Mouse (Mus musculus) forebrain, embryonic 11.5 days (tissue): ENCODE data around the gene Olfr194. TPM values are rescaled to one million over a fixed set of nuclear protein-coding genes. Genes with fewer than 3 reads are reported as not detected.
"Not testable (repeated sequence)": the region's sequence is repeated elsewhere in the genome, so short reads cannot be mapped to it uniquely, and the experiment has no call there.

Source experiments
- ATAC-seq: fragments of 200-750 bp; cut with Nextera tagmentation; replicated peaks from 2 replicates; pipeline ENCODE4 v1.8.0; 2017; ENCODE audit warnings: moderate TSS enrichment; ENCODE audit not compliant: low FRiP score
- DNase-seq: peaks from one replicate; pipeline ENCODE4 v3.0.0-alpha.2; 2017; ENCODE audit warnings: low spot score
- H3K27ac ChIP-seq: fragments of 300-500 bp; sonication (generic); 2 replicates; pipeline ENCODE4 v1.5.1; 2014; ENCODE audit warnings: low read depth, low read length
- H3K27me3 ChIP-seq: fragments of 300-500 bp; sonication (generic); 2 replicates; pipeline ENCODE4 v1.6.1; 2014; ENCODE audit warnings: mild to moderate bottlenecking, low read length, mixed read lengths; ENCODE audit not compliant: control insufficient read depth, insufficient read depth
- H3K36me3 ChIP-seq: fragments of 300-500 bp; sonication (generic); 2 replicates; pipeline ENCODE4 v1.6.1; 2014; ENCODE audit warnings: mild to moderate bottlenecking, low read length, moderate library complexity, mixed read lengths; ENCODE audit not compliant: control insufficient read depth, insufficient read depth
- H3K4me1 ChIP-seq: fragments of 300-500 bp; sonication (generic); replicated peaks from 2 replicates; pipeline ENCODE4 v1.6.1; 2014; ENCODE audit warnings: low read length, mixed read lengths; ENCODE audit not compliant: control insufficient read depth, insufficient read depth
- H3K4me2 ChIP-seq: fragments of 300-500 bp; sonication (generic); 2 replicates; pipeline ENCODE4 v1.6.1; 2014; ENCODE audit warnings: low read depth, mild to moderate bottlenecking, low read length, moderate library complexity, mixed read lengths; ENCODE audit not compliant: severe bottlenecking
- H3K4me3 ChIP-seq: fragments of 300-500 bp; sonication (generic); 2 replicates; pipeline ENCODE4 v1.5.1; 2014; ENCODE audit warnings: low read depth, low read length
- H3K9ac ChIP-seq: fragments of 300-500 bp; sonication (generic); 2 replicates; pipeline ENCODE4 v1.6.1; 2014; ENCODE audit warnings: low read length
- H3K9me3 ChIP-seq: fragments of 300-500 bp; sonication (generic); 2 replicates; pipeline ENCODE4 v1.6.1; 2016; ENCODE audit warnings: low read length, mixed read lengths; ENCODE audit not compliant: control insufficient read depth
- WGBS: fragments of 180-500 bp; shearing (Covaris S2); extraction: QIAGEN DNeasy Blood & Tissue Kit; methylation state at CpG from one replicate; pipeline ENCODE4 v1.1.7; 2014; 5-methylcytosine and 5-hydroxymethylcytosine counted together
- polyA plus RNA-seq: library from polyadenylated mRNA; unstranded; fragments of >200 nt; fragmentation: Nextera tagmentation; extraction: Ambion mirVana; gene quantifications from 2 replicates; pipeline ENCODE4 v1.2.1, GENCODE M21; 2014

Gene Olfr194
- not detected in 2 replicates for polyA plus RNA-seq

DNA sequence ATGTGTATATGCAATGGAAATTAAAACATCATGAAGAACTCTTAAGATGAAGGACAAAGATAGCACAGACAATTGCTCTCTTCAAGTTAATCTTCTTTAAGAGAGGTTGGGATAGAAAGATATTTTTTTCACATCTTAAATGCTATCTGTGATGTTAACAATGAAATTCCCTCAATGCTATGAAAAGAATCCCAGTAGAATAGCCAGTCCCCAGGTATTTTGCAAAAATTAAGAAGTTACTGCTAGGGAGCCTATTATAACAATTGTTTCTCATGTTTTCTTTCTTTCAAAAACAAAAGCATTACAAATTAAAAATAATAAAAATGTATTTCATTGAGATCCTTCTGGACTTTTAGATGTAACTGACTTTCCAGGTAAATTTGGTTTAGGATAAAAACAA, at the start of gene Olfr194:
TSS of gene Olfr194 (minus strand) at position 101 of the 400 bp plus-strand sequence.
- Histone ChIP-seq H3K9ac (no peak within 1 kb of the TSS), H3K36me3 (no peaks in the 10 kb centered on the region), H3K4me3 (no peak within 1 kb of the TSS), H3K4me2 (no peak within 1 kb of the TSS), H3K9me3 (no peaks in the 10 kb centered on the region), H3K4me1 (no peaks in the 10 kb centered on the region), H3K27me3 (no peaks in the 10 kb centered on the region), H3K27ac (no peak within 1 kb of the TSS)
- ATAC-seq (no peak), DNase-seq (no peak)

DNA sequence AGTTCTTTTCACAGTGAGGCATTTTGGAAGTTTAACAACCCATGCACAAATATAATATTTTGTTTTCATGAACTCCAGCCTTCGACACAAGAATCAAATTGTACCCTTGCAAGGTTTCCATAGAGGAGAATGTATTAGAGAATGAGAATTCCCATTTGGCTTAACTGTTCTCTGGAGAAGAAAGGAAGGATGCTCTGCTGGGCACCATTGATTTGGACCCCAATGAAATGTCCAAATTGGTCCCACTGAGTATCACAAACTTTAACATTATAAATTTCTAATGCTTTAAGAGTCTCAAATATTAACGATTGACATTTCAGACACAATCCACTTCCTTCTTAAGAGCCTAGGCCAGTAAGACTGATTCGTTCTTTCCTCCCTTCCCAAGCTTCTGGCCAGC, 49.5 kb upstream of the Olfr194 start, which contains the start of gene Olfr196:
TSS of gene Olfr196 (minus strand) at position 101 of the 400 bp plus-strand sequence.
- Histone ChIP-seq H3K27ac (no peak within 1 kb of the TSS), H3K4me2 (no peak within 1 kb of the TSS), H3K27me3 (no peaks in the 10 kb centered on the region), H3K4me1 (no peaks in the 10 kb centered on the region), H3K9me3 (no peaks in the 10 kb centered on the region; the same call in 1 of the 2 replicates), H3K4me3 (no peak within 1 kb of the TSS), H3K36me3 (no peaks in the 10 kb centered on the region), H3K9ac (no peak within 1 kb of the TSS)
- DNase-seq = no peak
- WGBS = 72% methylated on average over 3 of the region's 3 CpGs
- ATAC-seq = no peak

DNA sequence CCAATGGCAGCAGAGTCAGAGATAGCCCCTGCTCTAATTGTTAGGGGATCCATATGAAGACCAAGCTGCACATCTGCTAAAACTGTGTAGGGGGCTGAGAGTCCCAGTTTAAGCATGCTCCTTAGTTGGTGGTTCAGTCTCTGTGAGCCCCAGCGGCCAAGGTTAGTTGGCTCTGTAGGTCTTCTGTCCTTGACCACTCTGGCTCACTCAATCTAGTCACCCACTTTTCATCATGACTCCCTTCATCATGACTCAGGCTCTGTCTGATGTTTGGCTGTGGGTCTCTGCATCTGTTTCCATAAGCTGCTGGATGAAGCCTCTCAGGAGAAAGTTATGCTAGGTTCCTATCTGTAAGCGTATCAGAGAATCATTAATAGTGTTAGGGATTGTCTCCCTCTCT, 31.1 kb upstream of the Olfr194 start:
- no peak overlapping the region for H3K9ac ChIP-seq
- ATAC-seq = no peak
- WGBS = 88% methylated on average over 2 of the region's 2 CpGs

DNA sequence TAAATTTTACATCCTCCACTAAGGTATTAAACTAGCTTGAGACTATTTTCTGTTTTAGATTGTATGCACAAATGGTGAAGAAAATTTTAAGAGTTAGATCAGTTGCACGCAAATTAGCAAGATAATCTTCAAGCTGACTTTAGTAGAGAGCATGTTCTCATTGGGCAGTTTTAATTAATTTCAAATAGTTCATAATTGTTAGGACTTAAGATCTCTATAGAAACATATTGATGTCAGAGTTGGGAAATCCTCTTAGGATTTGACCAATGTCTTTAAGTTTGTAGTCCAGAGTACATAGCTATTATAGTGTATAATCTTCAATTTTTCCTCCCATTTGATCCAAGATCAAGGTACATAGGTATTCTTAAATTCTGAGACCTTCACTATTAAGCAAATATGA, 25.9 kb upstream of the Olfr194 start, which contains the start of gene Olfr195:
TSS of gene Olfr195 (plus strand) at position 301 of the 400 bp plus-strand sequence.
- H3K9me3 ChIP-seq = no peaks in the 10 kb centered on the region
- ATAC-seq (no peak), DNase-seq (no peak)
- H3K4me3 ChIP-seq = no peak within 1 kb of the TSS
- H3K27ac ChIP-seq = no peak within 1 kb of the TSS
- 93% methylated on average over 1 of the region's 1 CpGs for WGBS
- no peaks in the 10 kb centered on the region for H3K27me3 ChIP-seq
- H3K9ac ChIP-seq = no peak within 1 kb of the TSS
- H3K4me1 ChIP-seq = no peaks in the 10 kb centered on the region
- no peaks in the 10 kb centered on the region for H3K36me3 ChIP-seq
- no peak within 1 kb of the TSS for H3K4me2 ChIP-seq

More for the DNA sequence above, 31.1 kb upstream of the Olfr194 start:
- Histone ChIP-seq H3K9me3 (no peaks in the 10 kb centered on the region), H3K4me2 (no peak overlapping the region), H3K36me3 (no peaks in the 10 kb centered on the region), H3K4me1 (no peaks in the 10 kb centered on the region), H3K4me3 (no peak overlapping the region), H3K27me3 (no peaks in the 10 kb centered on the region), H3K27ac (no peak overlapping the region)
- DNase-seq = no peak

DNA sequence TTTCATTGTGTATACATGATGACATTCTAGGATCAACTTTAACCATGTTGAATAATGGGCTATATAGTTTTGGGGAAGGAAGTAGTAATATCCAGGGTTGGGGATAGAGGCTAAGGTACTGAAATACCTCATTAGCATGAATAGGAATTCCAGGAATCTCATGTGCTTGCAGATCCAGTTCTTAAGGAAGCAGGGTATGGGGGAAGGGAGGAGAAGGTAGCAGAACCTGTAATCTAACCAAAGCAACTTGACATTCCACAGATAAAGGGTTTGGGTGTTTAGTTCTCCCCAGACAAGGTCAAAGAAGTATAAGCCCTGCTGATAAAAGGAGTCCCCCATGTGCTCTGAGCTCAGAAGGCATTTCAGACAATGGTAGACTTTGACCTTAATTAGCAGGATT, 20.2 kb upstream of the Olfr194 start:
- Histone ChIP-seq H3K4me2 (no peak overlapping the region), H3K27ac (no peak overlapping the region)

DNA sequence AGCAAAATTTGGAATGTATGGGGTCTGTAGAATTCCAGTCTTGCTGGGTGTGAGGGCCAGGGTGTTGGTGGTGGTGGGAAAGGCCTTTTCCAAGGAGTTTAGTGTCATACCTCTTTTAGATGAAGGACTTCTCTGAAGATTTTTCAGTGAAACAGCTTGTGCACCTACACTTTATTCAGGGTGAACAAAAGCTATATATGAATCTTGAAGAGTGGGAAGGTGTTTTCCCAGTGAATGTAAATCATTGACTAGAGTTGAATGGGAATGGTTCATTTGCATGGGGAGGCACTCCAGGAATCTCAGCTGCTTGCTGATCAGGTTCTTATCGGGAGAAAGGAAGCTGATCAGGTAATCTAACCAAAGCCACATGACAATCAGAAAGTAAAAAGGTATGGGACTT, 9.9 kb upstream of the Olfr194 start:
- Histone ChIP-seq H3K4me2 (no peak overlapping the region), H3K4me3 (no peak overlapping the region), H3K27ac (no peak overlapping the region), H3K9ac (no peak overlapping the region), H3K9me3 (no peaks in the 10 kb centered on the region), H3K27me3 (no peaks in the 10 kb centered on the region), H3K4me1 (no peaks in the 10 kb centered on the region), H3K36me3 (no peaks in the 10 kb centered on the region)
- WGBS = 93% methylated on average over 1 of the region's 1 CpGs
- DNase-seq (no peak), ATAC-seq (no peak)

More for the DNA sequence above, 20.2 kb upstream of the Olfr194 start:
- H3K36me3 ChIP-seq = no peaks in the 10 kb centered on the region
- H3K9me3 ChIP-seq = no peaks in the 10 kb centered on the region
- no peak overlapping the region for H3K4me3 ChIP-seq
- H3K4me1 ChIP-seq = no peaks in the 10 kb centered on the region
- no peak for ATAC-seq
- no peak overlapping the region for H3K9ac ChIP-seq
- no peak for DNase-seq
- no peaks in the 10 kb centered on the region for H3K27me3 ChIP-seq

DNA sequence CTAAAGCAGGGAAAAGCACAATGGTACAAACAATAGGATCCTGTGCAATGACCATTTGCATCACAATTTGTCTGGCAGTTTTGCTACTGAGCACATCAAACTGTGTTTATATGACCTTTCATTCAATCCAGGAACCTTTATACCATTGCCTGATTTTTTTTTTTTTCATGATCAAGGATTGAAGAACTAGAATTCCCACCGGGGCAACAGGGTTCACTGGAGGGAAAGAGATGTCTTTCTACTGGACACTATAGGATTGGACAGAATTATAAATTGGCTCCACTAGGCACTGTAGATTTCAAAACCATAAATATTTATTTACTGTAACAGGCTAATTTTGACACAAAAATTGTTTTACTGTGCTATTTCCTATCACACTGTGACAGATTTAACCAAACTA, 9.1 kb downstream of the Olfr194 start, which contains the start of gene Olfr193:
TSS of gene Olfr193 (minus strand) at position 101 of the 400 bp plus-strand sequence.
- no peaks in the 10 kb centered on the region for H3K36me3 ChIP-seq
- DNase-seq (no peak), ATAC-seq (no peak)
- H3K9ac ChIP-seq = no peak within 1 kb of the TSS
- H3K27me3 ChIP-seq = no peaks in the 10 kb centered on the region
- no peak within 1 kb of the TSS for H3K27ac ChIP-seq
- H3K4me1 ChIP-seq = no peaks in the 10 kb centered on the region
- no peak within 1 kb of the TSS for H3K4me2 ChIP-seq
- WGBS = 86% methylated on average over 1 of the region's 1 CpGs
- no peaks in the 10 kb centered on the region for H3K9me3 ChIP-seq
- H3K4me3 ChIP-seq = no peak within 1 kb of the TSS

DNA sequence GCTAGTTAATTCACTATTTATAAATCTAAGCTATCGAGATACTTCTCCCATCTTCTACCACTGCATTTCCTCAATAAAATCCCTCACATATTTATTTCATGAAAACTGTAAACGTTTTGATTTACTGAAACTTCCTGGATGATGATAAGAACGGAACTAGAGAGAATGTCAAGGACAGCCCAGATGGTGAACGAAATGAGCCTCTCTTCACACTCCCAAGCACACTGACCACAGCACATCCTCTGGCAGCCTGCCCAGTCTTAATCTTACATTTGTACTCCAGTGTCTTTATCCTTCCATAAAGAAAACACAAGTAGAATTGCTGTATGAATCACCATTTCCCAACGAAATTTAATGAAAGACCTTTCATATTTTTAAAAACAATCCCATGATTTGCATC, 12.3 kb downstream of the Olfr194 start:
- H3K9me3 ChIP-seq, H3K36me3 ChIP-seq, ATAC-seq, H3K4me2 ChIP-seq, H3K27me3 ChIP-seq, H3K4me1 ChIP-seq, H3K27ac ChIP-seq, H3K4me3 ChIP-seq, H3K9ac ChIP-seq, DNase-seq: not testable (repeated sequence)
- 73% methylated on average over 5 of the region's 5 CpGs for WGBS

DNA sequence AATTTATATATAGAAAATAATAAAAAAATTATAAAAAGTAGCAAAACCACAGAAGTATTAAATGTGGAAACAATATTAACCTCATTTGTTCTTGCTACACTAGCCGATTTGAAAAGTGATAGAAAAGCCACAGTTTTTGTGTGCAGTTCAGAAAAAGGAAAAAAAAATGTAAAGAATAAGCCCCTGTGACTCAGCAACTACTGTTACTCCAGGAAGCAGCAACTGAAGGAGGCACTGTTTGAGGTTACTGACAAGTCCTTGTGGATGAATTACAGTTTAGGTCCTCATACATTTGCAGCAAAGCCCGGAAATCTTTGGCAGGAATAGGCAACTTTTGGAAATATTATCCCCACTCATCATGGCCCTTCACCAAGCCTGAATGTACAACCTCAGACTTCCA, 15.6 kb downstream of the Olfr194 start:
- Histone ChIP-seq H3K36me3 (no peaks in the 10 kb centered on the region), H3K4me3 (no peak overlapping the region), H3K4me1 (no peaks in the 10 kb centered on the region), H3K27ac (no peak overlapping the region), H3K9me3 (no peaks in the 10 kb centered on the region), H3K9ac (no peak overlapping the region), H3K27me3 (no peaks in the 10 kb centered on the region), H3K4me2 (no peak overlapping the region)
- no peak for DNase-seq
- ATAC-seq = no peak
- WGBS = 81% methylated on average over 2 of the region's 2 CpGs
